ENCODE assay signal across 14 mouse cellular contexts in genomic region chr7:91369821-91370321, GRCm38 (mm10).
DNase-seq lines count a peak whose midpoint lies in the region; ATAC-seq and TF ChIP-seq lines count a peak whose summit lies in the region.
"Had no signal": no experiment of that assay in that cellular context is flagged by ENCODE, and none has a peak within 500 bp of the region (broad histone marks: within the 10 kb centered on the region; RNA-seq: fewer than 3 reads in every experiment).

No protein-coding gene starts in this region.

- no peak for ATAC-seq in neural tube, embryonic 11.5 days (ENCODE audit: insufficient read depth, low FRiP score, low TSS enrichment)
- no peak for ATAC-seq in inflammation-experienced regulatory T-cells, adult 6 months
- ATAC-seq: forebrain, embryonic 15.5 days had no signal

- peak overlapping the region; percentile 77 for H3K27ac ChIP-seq in layer of hippocampus, adult 2 months
- no peak overlapping the region for H3K27ac ChIP-seq in neural tube, embryonic 11.5 days (ENCODE audit: low read depth, low read length)
- H3K27ac ChIP-seq: embryonic facial prominence, embryonic 13.5 days; forebrain, embryonic 15.5 days; hindbrain, embryonic 10.5 days; liver, embryonic 14.5 days; macrophage had no signal

- H3K36me3 ChIP-seq in neural tube, embryonic 11.5 days (ENCODE audit: control insufficient read depth, insufficient read depth, low read length): no peaks in the 10 kb centered on the region
- H3K36me3 ChIP-seq: embryonic facial prominence, embryonic 13.5 days; forebrain, embryonic 15.5 days; hindbrain, embryonic 10.5 days had no signal

- peak; percentile 35 to 64 for DNase-seq in layer of hippocampus, adult 18-20 months (ENCODE audit: low spot score in 2 of 2)
- no peak for DNase-seq in layer of hippocampus, postnatal 25 days (ENCODE audit: extremely low spot score in 1 of 2, low spot score in 1 of 2)
- DNase-seq in embryo, embryonic 10.5 days (ENCODE audit: low spot score): peak; percentile 11
- DNase-seq in layer of hippocampus, adult 2 months (ENCODE audit: low spot score in 2 of 2): peak; percentile 18 to 41
- DNase-seq in neural tube, embryonic 11.5 days (ENCODE audit: low spot score): peak; percentile 21
- no peak for DNase-seq in thymus, adult 18-20 months
- DNase-seq: cerebellum, adult 18-20 months; kidney, adult 18-20 months had no signal

- no peaks in the 10 kb centered on the region for H3K27me3 ChIP-seq in neural tube, embryonic 11.5 days (ENCODE audit: control insufficient read depth, insufficient read depth, low read length)
- H3K27me3 ChIP-seq: embryonic facial prominence, embryonic 13.5 days; forebrain, embryonic 15.5 days had no signal

- H3K9me3 ChIP-seq in neural tube, embryonic 11.5 days (ENCODE audit: control insufficient read depth, low read length): no peaks in the 10 kb centered on the region
- H3K9me3 ChIP-seq: embryonic facial prominence, embryonic 13.5 days; forebrain, embryonic 15.5 days; hindbrain, embryonic 10.5 days had no signal

- H3K4me2 ChIP-seq in neural tube, embryonic 11.5 days (ENCODE audit: low read depth): no peak overlapping the region
- H3K4me2 ChIP-seq: embryonic facial prominence, embryonic 13.5 days; forebrain, embryonic 15.5 days had no signal

- WGBS in neural tube, embryonic 11.5 days: 62% methylated on average over 10 of the region's 10 CpGs

- no peak for TF ChIP-seq CTCF in layer of hippocampus, adult 2 months (conservative IDR thresholded peaks at IDR 0.05)

- no peaks in the 10 kb centered on the region for H3K4me1 ChIP-seq in neural tube, embryonic 11.5 days (ENCODE audit: control insufficient read depth, insufficient read depth, low read length)
- H3K4me1 ChIP-seq: embryonic facial prominence, embryonic 13.5 days; forebrain, embryonic 15.5 days had no signal

- no peak overlapping the region; the same call in 1 of the 2 replicates for H3K4me3 ChIP-seq in layer of hippocampus, adult 2 months
- no peak overlapping the region for H3K4me3 ChIP-seq in neural tube, embryonic 11.5 days (ENCODE audit: low read depth, low read length)
- H3K4me3 ChIP-seq: embryonic facial prominence, embryonic 13.5 days; forebrain, embryonic 15.5 days; hindbrain, embryonic 10.5 days had no signal

- H3K9ac ChIP-seq in neural tube, embryonic 11.5 days (ENCODE audit: low read length): no peak overlapping the region
- H3K9ac ChIP-seq: embryonic facial prominence, embryonic 13.5 days; forebrain, embryonic 15.5 days; liver, embryonic 14.5 days had no signal

Comparison
In these comparisons a context has a peak if more than half of its experiments do, and no peak if none do; other contexts are left out.
1. DNase-seq: peak in layer of hippocampus, adult 18-20 months (2 of 2), embryo, embryonic 10.5 days (single experiment), layer of hippocampus, adult 2 months (2 of 2) and neural tube, embryonic 11.5 days (single experiment); none in layer of hippocampus, postnatal 25 days (0 of 2) and thymus, adult 18-20 months (0 of 2).